Mouse (Mus musculus): ENCODE results near the gene Calm2. TPM values are rescaled to one million over a fixed set of nuclear protein-coding genes. Genes with fewer than 3 reads are reported as not detected.

The Calm2 gene
- polyA plus RNA-seq, 1 experiment from 2014 or later: 744 TPM

- no peaks in the 10 kb centered on the region for H3K36me3 ChIP-seq (ENCODE audit: control insufficient read depth, insufficient read depth, low read length)
- no peak for DNase-seq (ENCODE audit: low spot score)
- H3K4me3 ChIP-seq (ENCODE audit: low read depth, low read length): no peak overlapping the region
- no peak overlapping the region for H3K4me2 ChIP-seq
- no peaks in the 10 kb centered on the region for H3K9me3 ChIP-seq (ENCODE audit: control insufficient read depth, low read length)
- WGBS: 83% methylated on average over 7 of the region's 7 CpGs
- H3K9ac ChIP-seq (ENCODE audit: low read depth, low read length): no peak overlapping the region
- H3K27me3 ChIP-seq (replicated peaks; ENCODE audit: control insufficient read depth, insufficient read depth, low read length): no peaks in the 10 kb centered on the region
- no peak for ATAC-seq (replicated peaks; ENCODE audit: low FRiP score)
- H3K27ac ChIP-seq (ENCODE audit: low read depth, low read length): no peak overlapping the region
- peaks cover 15% of the 10 kb centered on the region for H3K4me1 ChIP-seq (replicated peaks; ENCODE audit: control insufficient read depth, insufficient read depth, low read length)
Observed at GRCm38 (mm10) chr17:87453336-87453735, 6.6 kb upstream of the Calm2 start.

DNA sequence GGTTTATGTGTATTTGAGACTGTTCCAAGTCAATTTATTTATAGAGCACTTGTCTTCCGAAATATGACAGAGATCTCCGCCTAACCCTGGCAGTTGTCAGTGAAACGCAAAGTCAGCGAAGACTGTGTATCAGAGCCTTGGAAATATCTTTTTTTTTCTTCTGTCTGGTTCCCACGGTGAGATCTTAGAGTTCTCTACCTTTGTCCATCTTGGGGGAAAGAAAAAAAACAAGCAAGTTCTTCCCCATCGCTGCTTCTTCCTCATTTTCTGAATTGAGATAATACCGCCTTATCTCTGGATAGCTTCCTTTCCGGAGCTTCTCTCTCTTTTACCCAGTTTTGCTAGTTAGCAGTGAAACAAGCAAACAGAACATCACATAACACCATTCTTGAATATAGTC is 2.1 kb upstream of the Calm2 start:
- peak overlapping the region; percentile 38 for H3K4me2 ChIP-seq
- no peaks in the 10 kb centered on the region for H3K36me3 ChIP-seq (ENCODE audit: control insufficient read depth, insufficient read depth, low read length)
- no peak overlapping the region for H3K4me3 ChIP-seq (ENCODE audit: low read depth, low read length)
- DNase-seq (ENCODE audit: low spot score): peak; percentile 17
- no peak for ATAC-seq (replicated peaks; ENCODE audit: low FRiP score)
- peaks cover 22% of the 10 kb centered on the region for H3K4me1 ChIP-seq (replicated peaks; ENCODE audit: control insufficient read depth, insufficient read depth, low read length)
- no peak overlapping the region for H3K9ac ChIP-seq (ENCODE audit: low read depth, low read length)
- 44% methylated on average over 8 of the region's 8 CpGs for WGBS
- no peaks in the 10 kb centered on the region for H3K9me3 ChIP-seq (ENCODE audit: control insufficient read depth, low read length)
- no peak overlapping the region for H3K27ac ChIP-seq (ENCODE audit: low read depth, low read length)
- H3K27me3 ChIP-seq (replicated peaks; ENCODE audit: control insufficient read depth, insufficient read depth, low read length): no peaks in the 10 kb centered on the region

GRCm38 (mm10) chr17:87448339-87448738 is 1.6 kb upstream of the Calm2 start:
- Histone ChIP-seq H3K4me2 (peak overlapping the region; percentile 87), H3K36me3 (ENCODE audit: control insufficient read depth, insufficient read depth, low read length) (peaks cover 2% of the 10 kb centered on the region; the same call in 1 of the 2 replicates), H3K4me3 (ENCODE audit: low read depth, low read length) (no peak overlapping the region), H3K27ac (ENCODE audit: low read depth, low read length) (no peak overlapping the region), H3K4me1 (replicated peaks; ENCODE audit: control insufficient read depth, insufficient read depth, low read length) (peaks cover 28% of the 10 kb centered on the region), H3K9ac (ENCODE audit: low read depth, low read length) (no peak overlapping the region), H3K27me3 (replicated peaks; ENCODE audit: control insufficient read depth, insufficient read depth, low read length) (no peaks in the 10 kb centered on the region), H3K9me3 (ENCODE audit: control insufficient read depth, low read length) (no peaks in the 10 kb centered on the region)
- ATAC-seq (replicated peaks; ENCODE audit: low FRiP score) (no peak), DNase-seq (ENCODE audit: low spot score) (no peak)
- WGBS: 84% methylated on average over 9 of the region's 9 CpGs

DNA sequence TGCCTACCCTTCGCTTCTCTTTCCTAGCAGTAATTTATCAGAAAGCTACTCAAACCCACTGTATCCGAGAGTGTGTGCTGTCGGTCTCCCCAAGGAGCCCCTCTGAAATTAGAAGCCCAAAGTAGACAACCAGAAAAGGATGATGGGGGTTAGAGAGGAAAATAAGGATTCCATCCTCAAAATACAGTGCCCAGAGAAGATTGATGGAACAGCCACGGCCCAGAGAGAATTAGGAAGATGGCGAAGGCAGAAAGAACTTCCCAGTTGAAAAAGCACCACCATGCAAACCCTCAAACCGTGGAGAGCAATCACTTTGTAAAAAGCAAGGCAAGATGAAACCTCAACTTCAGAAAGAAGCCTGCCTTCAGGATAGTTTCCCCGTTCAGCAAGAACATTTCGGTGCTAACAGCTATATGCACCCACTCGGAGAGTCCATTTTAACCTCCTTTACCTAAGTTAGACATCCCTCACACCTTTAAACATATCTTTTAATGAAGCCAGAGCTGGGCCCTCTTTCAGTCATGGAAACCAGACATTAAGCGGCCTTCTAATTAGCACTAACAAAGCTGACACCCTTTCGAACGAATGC is 971 bp upstream of the Calm2 start:
- 43% methylated on average over 12 of the region's 12 CpGs for WGBS
- DNase-seq (ENCODE audit: low spot score) (no peak), ATAC-seq (replicated peaks; ENCODE audit: low FRiP score) (no peak)

GRCm38 (mm10) chr17:87445917-87446766 is 593 bp downstream of the Calm2 start:
- Histone ChIP-seq H3K4me3 (ENCODE audit: low read depth, low read length) (peak overlapping the region; percentile 97), H3K9me3 (ENCODE audit: control insufficient read depth, low read length) (no peaks in the 10 kb centered on the region), H3K27me3 (replicated peaks; ENCODE audit: control insufficient read depth, insufficient read depth, low read length) (no peaks in the 10 kb centered on the region), H3K36me3 (ENCODE audit: control insufficient read depth, insufficient read depth, low read length) (peaks cover 2% of the 10 kb centered on the region; the same call in 1 of the 2 replicates), H3K4me1 (replicated peaks; ENCODE audit: control insufficient read depth, insufficient read depth, low read length) (peaks cover 30% of the 10 kb centered on the region), H3K4me2 (peak overlapping the region; percentile 87), H3K9ac (ENCODE audit: low read depth, low read length) (peak overlapping the region; percentile 99), H3K27ac (ENCODE audit: low read depth, low read length) (peak overlapping the region; percentile 98)
- DNase-seq (ENCODE audit: low spot score) (peak; percentile 74), ATAC-seq (replicated peaks; ENCODE audit: low FRiP score) (peak; percentile 65)
- WGBS: 1% methylated on average over 68 of the region's 86 CpGs

More for the DNA sequence above, 971 bp upstream of the Calm2 start:
- Histone ChIP-seq H3K27ac (ENCODE audit: low read depth, low read length) (peak overlapping the region; percentile 98), H3K27me3 (replicated peaks; ENCODE audit: control insufficient read depth, insufficient read depth, low read length) (no peaks in the 10 kb centered on the region), H3K9ac (ENCODE audit: low read depth, low read length) (peak overlapping the region; percentile 99), H3K4me1 (replicated peaks; ENCODE audit: control insufficient read depth, insufficient read depth, low read length) (peaks cover 30% of the 10 kb centered on the region), H3K4me2 (peak overlapping the region; percentile 87), H3K36me3 (ENCODE audit: control insufficient read depth, insufficient read depth, low read length) (peaks cover 2% of the 10 kb centered on the region; the same call in 1 of the 2 replicates), H3K4me3 (ENCODE audit: low read depth, low read length) (peak overlapping the region; percentile 97), H3K9me3 (ENCODE audit: control insufficient read depth, low read length) (no peaks in the 10 kb centered on the region)

DNA sequence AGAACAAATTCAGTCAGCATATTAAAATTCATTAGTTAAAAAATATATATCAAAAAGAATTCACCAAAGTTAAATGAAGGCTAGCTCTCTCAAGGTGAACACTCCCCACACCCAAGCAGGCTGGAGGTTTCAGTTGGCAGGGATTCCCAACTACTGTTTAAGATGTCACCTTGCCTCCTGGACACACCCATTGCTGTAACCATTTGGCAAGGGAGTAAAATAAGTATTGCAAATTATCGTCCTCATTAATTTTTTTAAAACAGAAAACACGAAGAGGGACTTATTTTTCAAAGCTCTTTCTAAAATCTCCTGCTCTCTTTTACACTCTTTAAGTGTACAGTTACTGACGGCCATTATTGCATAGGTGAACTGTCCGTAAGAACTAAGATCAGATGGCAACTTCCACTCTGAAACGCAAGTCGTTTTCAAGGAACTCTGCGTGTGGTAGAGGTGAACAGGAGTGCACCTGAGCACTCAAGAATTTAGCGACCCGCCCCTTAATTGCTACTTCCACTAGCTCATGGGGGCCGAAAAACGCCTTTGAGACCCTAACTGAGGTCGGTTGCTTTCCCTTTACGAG is 1.3 kb downstream of the Calm2 start:
- no peak for DNase-seq (ENCODE audit: low spot score)

DNA sequence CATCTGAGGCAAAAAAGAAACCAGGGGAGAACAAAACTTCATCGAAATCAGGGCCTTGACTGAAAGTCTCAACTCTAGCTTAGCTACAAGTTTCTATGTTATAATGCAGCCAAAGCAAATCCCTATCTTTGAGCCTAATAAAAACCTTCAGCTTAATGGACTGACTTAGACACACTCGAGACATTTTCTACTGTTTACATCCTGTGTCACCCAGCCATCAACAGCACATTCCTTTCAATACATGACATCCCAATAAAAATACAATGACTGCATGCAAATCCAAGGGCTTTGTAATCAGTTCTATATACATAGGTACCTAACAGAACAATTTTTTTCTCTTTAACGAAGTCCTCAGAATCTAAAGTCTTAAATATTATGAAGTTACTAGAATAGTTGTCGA is 2.0 kb downstream of the Calm2 start:
- Histone ChIP-seq H3K27ac (ENCODE audit: low read depth, low read length) (no peak overlapping the region), H3K9ac (ENCODE audit: low read depth, low read length) (no peak overlapping the region), H3K4me1 (replicated peaks; ENCODE audit: control insufficient read depth, insufficient read depth, low read length) (peaks cover 33% of the 10 kb centered on the region), H3K9me3 (ENCODE audit: control insufficient read depth, low read length) (no peaks in the 10 kb centered on the region), H3K4me3 (ENCODE audit: low read depth, low read length) (peak overlapping the region; percentile 37), H3K36me3 (ENCODE audit: control insufficient read depth, insufficient read depth, low read length) (peaks cover 2% of the 10 kb centered on the region; the same call in 1 of the 2 replicates), H3K27me3 (replicated peaks; ENCODE audit: control insufficient read depth, insufficient read depth, low read length) (no peaks in the 10 kb centered on the region), H3K4me2 (peak overlapping the region; percentile 68)
- no peak for DNase-seq (ENCODE audit: low spot score)
- 52% methylated on average over 4 of the region's 4 CpGs for WGBS
- no peak for ATAC-seq (replicated peaks; ENCODE audit: low FRiP score)

More for the DNA sequence above, 1.3 kb downstream of the Calm2 start:
- under 1% methylated on average over 13 of the region's 13 CpGs for WGBS
- no peaks in the 10 kb centered on the region for H3K27me3 ChIP-seq (replicated peaks; ENCODE audit: control insufficient read depth, insufficient read depth, low read length)
- H3K36me3 ChIP-seq (ENCODE audit: control insufficient read depth, insufficient read depth, low read length): peaks cover 2% of the 10 kb centered on the region; the same call in 1 of the 2 replicates
- H3K9ac ChIP-seq (ENCODE audit: low read depth, low read length): peak overlapping the region; percentile 99
- no peak for ATAC-seq (replicated peaks; ENCODE audit: low FRiP score)
- H3K27ac ChIP-seq (ENCODE audit: low read depth, low read length): no peak overlapping the region
- H3K9me3 ChIP-seq (ENCODE audit: control insufficient read depth, low read length): no peaks in the 10 kb centered on the region
- H3K4me2 ChIP-seq: peak overlapping the region; percentile 87
- peaks cover 30% of the 10 kb centered on the region for H3K4me1 ChIP-seq (replicated peaks; ENCODE audit: control insufficient read depth, insufficient read depth, low read length)
- H3K4me3 ChIP-seq (ENCODE audit: low read depth, low read length): peak overlapping the region; percentile 97

DNA sequence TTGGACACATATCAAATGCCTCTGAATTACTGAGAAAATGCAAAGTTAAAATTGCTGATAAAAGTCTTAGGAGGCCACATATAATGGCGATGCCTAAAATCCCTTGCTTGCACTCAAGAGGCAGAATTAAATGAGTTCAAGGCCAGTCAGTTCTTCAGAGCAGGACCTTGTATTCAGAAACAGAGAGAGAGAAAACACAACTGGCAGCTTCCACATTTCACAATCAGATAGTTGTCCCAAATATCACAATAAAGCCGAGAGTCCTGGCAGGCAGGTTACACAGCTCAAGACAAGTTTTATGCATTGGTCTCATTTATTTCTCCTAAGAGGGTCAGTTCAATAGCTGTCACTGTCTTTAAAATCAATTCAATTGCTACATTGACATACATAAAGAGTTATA is 5.2 kb downstream of the Calm2 start:
- WGBS: 72% methylated on average over 2 of the region's 2 CpGs
- no peak for ATAC-seq (replicated peaks; ENCODE audit: low FRiP score)
- no peaks in the 10 kb centered on the region for H3K9me3 ChIP-seq (ENCODE audit: control insufficient read depth, low read length)
- peaks cover 15% of the 10 kb centered on the region for H3K4me1 ChIP-seq (replicated peaks; ENCODE audit: control insufficient read depth, insufficient read depth, low read length)
- no peak overlapping the region for H3K27ac ChIP-seq (ENCODE audit: low read depth, low read length)
- H3K4me2 ChIP-seq: no peak overlapping the region
- peaks cover 2% of the 10 kb centered on the region; the same call in 1 of the 2 replicates for H3K36me3 ChIP-seq (ENCODE audit: control insufficient read depth, insufficient read depth, low read length)
- no peaks in the 10 kb centered on the region for H3K27me3 ChIP-seq (replicated peaks; ENCODE audit: control insufficient read depth, insufficient read depth, low read length)
- no peak for DNase-seq (ENCODE audit: low spot score)
- H3K9ac ChIP-seq (ENCODE audit: low read depth, low read length): no peak overlapping the region
- no peak overlapping the region for H3K4me3 ChIP-seq (ENCODE audit: low read depth, low read length)
